Mouse (Mus musculus): Measurements from ENCODE around the gene Nxpe2. TPM values are rescaled to one million over a fixed set of nuclear protein-coding genes. Genes with fewer than 3 reads are reported as not detected.

Gene Nxpe2
- polyA plus RNA-seq, 1 experiment from 2014 or later = 1.5 TPM

DNA sequence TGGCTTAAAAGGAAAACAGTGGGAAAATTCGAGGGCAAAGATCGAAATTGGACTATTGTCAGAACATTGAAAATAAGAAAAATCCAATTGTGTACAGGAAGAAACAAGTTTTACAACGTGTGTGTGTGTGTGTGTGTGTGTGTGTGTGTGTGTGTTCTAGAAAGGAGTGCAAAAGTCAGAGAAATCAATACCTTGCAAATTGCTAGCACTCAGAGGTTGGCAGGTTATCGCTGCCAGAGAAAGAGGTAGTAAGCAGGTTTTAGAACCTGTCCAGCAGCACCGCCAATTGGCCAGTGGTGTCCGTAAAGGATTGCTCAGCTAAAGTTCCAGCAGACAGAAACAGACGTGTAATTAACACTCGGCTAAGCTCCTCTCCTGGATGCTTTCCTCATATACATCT lies 69.0 kb downstream of the Nxpe2 start:
- Histone ChIP-seq H3K4me2 (replicated peaks; ENCODE audit: low read depth, low read length) (no peak overlapping the region), H3K27me3 (ENCODE audit: control insufficient read depth, insufficient read depth, low read length) (no peaks in the 10 kb centered on the region), H3K9me3 (ENCODE audit: control insufficient read depth, low read depth, low read length) (no peaks in the 10 kb centered on the region), H3K9ac (replicated peaks; ENCODE audit: low read depth, low read length) (no peak overlapping the region), H3K27ac (ENCODE audit: low read length) (no peak overlapping the region), H3K36me3 (ENCODE audit: control insufficient read depth, insufficient read depth, low read length) (no peaks in the 10 kb centered on the region), H3K4me1 (ENCODE audit: control insufficient read depth, insufficient read depth, low read length) (no peaks in the 10 kb centered on the region), H3K4me3 (ENCODE audit: low read depth, low read length) (no peak overlapping the region)
- ATAC-seq (ENCODE audit: insufficient number of reproducible peaks, insufficient read depth, low FRiP score, low read depth) = no peak
- 72% methylated on average over 8 of the region's 8 CpGs for WGBS

DNA sequence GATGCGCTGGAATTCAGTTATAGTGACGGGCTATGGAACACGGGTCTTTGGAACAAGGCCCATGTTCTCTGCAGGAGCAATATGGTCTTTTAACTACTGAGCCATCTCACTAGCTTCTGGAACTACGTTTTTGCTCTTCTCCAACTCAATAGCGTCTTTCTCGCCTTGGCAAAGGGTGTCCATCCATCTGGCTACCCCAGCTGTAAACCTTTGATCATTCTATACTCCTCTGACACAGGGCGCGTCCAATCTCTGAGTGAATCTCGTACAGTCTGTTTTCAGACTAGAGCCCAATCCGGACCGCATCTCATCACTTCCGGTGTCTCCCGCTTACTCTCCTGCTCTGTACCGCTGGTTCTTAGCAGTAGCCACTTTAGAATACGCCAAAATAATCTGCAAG lies 76.4 kb downstream of the Nxpe2 start:
- H3K4me3 ChIP-seq (ENCODE audit: low read depth, low read length) = no peak overlapping the region
- ATAC-seq (ENCODE audit: insufficient number of reproducible peaks, insufficient read depth, low FRiP score, low read depth) = no peak
- H3K9me3 ChIP-seq (ENCODE audit: control insufficient read depth, low read depth, low read length) = no peaks in the 10 kb centered on the region
- 91% methylated on average over 15 of the region's 15 CpGs for WGBS
- no peaks in the 10 kb centered on the region for H3K27me3 ChIP-seq (ENCODE audit: control insufficient read depth, insufficient read depth, low read length)
- no peaks in the 10 kb centered on the region for H3K36me3 ChIP-seq (ENCODE audit: control insufficient read depth, insufficient read depth, low read length)
- no peaks in the 10 kb centered on the region for H3K4me1 ChIP-seq (ENCODE audit: control insufficient read depth, insufficient read depth, low read length)
- H3K27ac ChIP-seq (ENCODE audit: low read length) = no peak overlapping the region
- no peak overlapping the region for H3K4me2 ChIP-seq (replicated peaks; ENCODE audit: low read depth, low read length)
- no peak overlapping the region for H3K9ac ChIP-seq (replicated peaks; ENCODE audit: low read depth, low read length)

Other genes starting within 250 kb of the Nxpe2 start
- 7.3 and 8.3 TPM in 2 replicates for gene Nxpe4, start 191.4 kb downstream of the Nxpe2 start, polyA plus RNA-seq (2014; fragmentation: Nextera tagmentation; extraction: Ambion mirVana)
- 89.5 and 95.0 TPM in 2 replicates for gene Rexo2, start 127.2 kb upstream of the Nxpe2 start, polyA plus RNA-seq (2014; fragmentation: Nextera tagmentation; extraction: Ambion mirVana)
- 116 and 123 TPM in 2 replicates for gene Rbm7, start 141.8 kb upstream of the Nxpe2 start, polyA plus RNA-seq (2014; fragmentation: Nextera tagmentation; extraction: Ambion mirVana)
- gene Gm5617, start 142.0 kb upstream of the Nxpe2 start, polyA plus RNA-seq (2014; fragmentation: Nextera tagmentation; extraction: Ambion mirVana) = 36.1 and 39.3 TPM in 2 replicates